Mouse (Mus musculus) myocyte (in vitro differentiated cells): Measurements from ENCODE around the gene Prkcz. TPM values are rescaled to one million over a fixed set of nuclear protein-coding genes. Genes with fewer than 3 reads are reported as not detected.
A peak's percentile ranks its signal among the peaks of the same experiment; 100 is the strongest.

Experiments
- H3K27me3 ChIP-seq: one replicate; pipeline ENCODE4 v1.6.1; 2011; ENCODE audit not compliant: control insufficient read depth, insufficient read depth, insufficient read length
- H3K36me3 ChIP-seq: one replicate; pipeline ENCODE4 v1.6.1; 2011; ENCODE audit not compliant: control insufficient read depth, insufficient read depth
- H3K4me2 ChIP-seq: one replicate; pipeline ENCODE4 v1.6.1; 2011; ENCODE audit warnings: low read depth, control low read depth
- H3K4me3 ChIP-seq: one replicate; pipeline ENCODE4 v1.5.1; 2011; ENCODE audit warnings: mild to moderate bottlenecking, control low read depth, moderate library complexity
- H3K79me2 ChIP-seq: one replicate; pipeline ENCODE4 v1.6.1; 2011; ENCODE audit not compliant: control insufficient read depth, insufficient read depth
- H3ac ChIP-seq: one replicate; pipeline ENCODE4 v1.6.1; 2011; ENCODE audit not compliant: control insufficient read depth, insufficient read length
- MYOD1 ChIP-seq, 3 experiments: IDR thresholded peaks; one replicate each; pipeline ENCODE4 v1.6.1; 2011; ENCODE audit warnings: control low read depth in 2 of 3, low read depth in 2 of 3, mild to moderate bottlenecking in 2 of 3, moderate library complexity in 1 of 3; ENCODE audit not compliant: insufficient read length in 2 of 3, control insufficient read depth in 1 of 3
- MYOG ChIP-seq, 3 experiments: IDR thresholded peaks; one replicate each; pipeline ENCODE4 v1.6.1; 2011; ENCODE audit warnings: control low read depth in 2 of 3, low read depth in 2 of 3, mild to moderate bottlenecking in 2 of 3; ENCODE audit not compliant: insufficient read length in 2 of 3, control insufficient read depth in 1 of 3, insufficient read depth in 1 of 3
- POLR2AphosphoS2 ChIP-seq: IDR thresholded peaks from one replicate; pipeline ENCODE4 v1.6.1; 2011; ENCODE audit warnings: low read depth, control low read depth; ENCODE audit not compliant: insufficient read length
- TCF3 ChIP-seq: IDR thresholded peaks from one replicate; pipeline ENCODE4 v1.6.1; 2011; ENCODE audit warnings: low read depth, control low read depth; ENCODE audit not compliant: insufficient read length
- polyA plus RNA-seq: library from polyadenylated mRNA; unstranded; fragments of >200 nt; fragmentation: generic; extraction: Trizol; gene quantifications from one replicate; pipeline ENCODE4 v1.2.1, GENCODE M21; 2012; ENCODE audit warnings: missing spikeins

The Prkcz gene
- polyA plus RNA-seq, 1 experiment, result 0.36 TPM

DNA sequence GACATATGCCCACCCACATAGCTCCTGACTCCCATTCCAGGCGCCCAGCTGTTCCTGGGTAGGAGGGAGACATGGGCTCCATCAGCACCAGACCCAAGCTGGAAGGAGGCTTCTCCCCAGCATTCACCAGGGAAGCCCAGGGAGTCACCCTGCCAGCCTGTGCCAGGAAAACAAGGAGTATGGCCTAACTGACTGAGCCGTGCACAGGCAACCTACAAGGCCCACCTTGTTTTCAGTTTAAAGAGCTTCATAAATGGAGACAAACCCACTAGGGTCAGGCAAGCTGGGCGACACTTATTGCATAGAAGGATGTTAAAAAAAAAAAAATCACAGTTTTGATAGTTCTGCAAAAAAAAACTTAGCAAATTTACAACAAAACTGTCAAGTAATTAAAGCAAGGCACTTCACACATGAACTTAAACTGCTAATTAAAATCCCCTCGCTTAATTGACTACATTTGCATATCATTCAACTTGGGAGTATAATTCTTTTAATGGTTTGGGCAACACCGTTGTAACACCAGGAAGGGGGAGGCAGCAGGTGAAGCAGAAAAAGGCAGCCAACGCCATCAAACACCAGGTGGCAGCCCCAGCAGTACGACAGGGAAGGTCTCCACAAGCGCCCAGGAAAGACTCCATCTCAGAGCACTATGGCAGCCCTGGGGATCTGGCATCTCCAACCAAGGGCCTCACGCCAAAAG lies 148.0 kb downstream of the Prkcz start:
- Histone ChIP-seq H3K4me3 (no peak overlapping the region), H3ac (no peak overlapping the region), H3K27me3 (no peaks in the 10 kb centered on the region), H3K79me2 (peaks cover 98% of the 10 kb centered on the region), H3K36me3 (peaks cover 10% of the 10 kb centered on the region), H3K4me2 (no peak overlapping the region)
- TF ChIP-seq MYOG (IDR thresholded peaks at IDR 0.05; ENCODE audit: control insufficient read depth in 1 of 3, insufficient read depth in 1 of 3, insufficient read length in 2 of 3, low read depth in 2 of 3) (peak in 1 of 3 experiments; percentile 30), TCF3 (no peak), POLR2AphosphoS2 (no peak), MYOD1 (IDR thresholded peaks at IDR 0.05; ENCODE audit: control insufficient read depth in 1 of 3, insufficient read length in 2 of 3, low read depth in 2 of 3) (peak in 2 of 3 experiments; percentile 11 to 21)

Other genes starting within 250 kb of the Prkcz start
- 54.5 TPM for gene Ski, start 138.8 kb downstream of the Prkcz start, polyA plus RNA-seq
- 40.4 TPM for gene Faap20, start 111.6 kb downstream of the Prkcz start, polyA plus RNA-seq
- 0.10 TPM for gene Gabrd, start 36.8 kb upstream of the Prkcz start, polyA plus RNA-seq
- gene Cfap74, start 47.8 kb upstream of the Prkcz start, polyA plus RNA-seq, result 0.22 TPM
- not detected for gene Tmem52, start 107.8 kb upstream of the Prkcz start, polyA plus RNA-seq
- 265 TPM for gene Gnb1, start 130.0 kb upstream of the Prkcz start, polyA plus RNA-seq
- 83.0 TPM for gene Nadk, start 201.0 kb upstream of the Prkcz start, polyA plus RNA-seq
- 3.7 TPM for gene Slc35e2, start 240.1 kb upstream of the Prkcz start, polyA plus RNA-seq